Mouse (Mus musculus) heart, postnatal 0 days (tissue): ENCODE measurements around the gene Eif3l. TPM values are rescaled to one million over a fixed set of nuclear protein-coding genes. Genes with fewer than 3 reads are reported as not detected.
A peak's percentile ranks its signal among the peaks of the same experiment; 100 is the strongest.

Experiments used
- ATAC-seq: fragments of 200-750 bp; cut with Nextera tagmentation; 2 replicates; pipeline ENCODE4 v1.8.0; 2017; ENCODE audit warnings: low read depth, moderate number of reproducible peaks, moderate library complexity; ENCODE audit not compliant: insufficient read depth
- DNase-seq: peaks from one replicate; pipeline ENCODE4 v3.0.0-alpha.2; 2016; ENCODE audit warnings: low spot score
- H3K27ac ChIP-seq: fragments of 300-500 bp; sonication (generic); 2 replicates; pipeline ENCODE4 v1.5.1; 2014; ENCODE audit warnings: low read depth, mild to moderate bottlenecking
- H3K27me3 ChIP-seq: fragments of 300-500 bp; sonication (generic); 2 replicates; pipeline ENCODE4 v1.6.1; 2014; ENCODE audit warnings: low read length, mixed read lengths; ENCODE audit not compliant: control insufficient read depth, insufficient read depth
- H3K36me3 ChIP-seq: fragments of 300-500 bp; sonication (generic); replicated peaks from 2 replicates; pipeline ENCODE4 v1.6.1; 2014; ENCODE audit warnings: low read length, mixed read lengths; ENCODE audit not compliant: control insufficient read depth, insufficient read depth
- H3K4me1 ChIP-seq: fragments of 300-500 bp; sonication (generic); 2 replicates; pipeline ENCODE4 v1.6.1; 2014; ENCODE audit warnings: antibody characterized with exemption; ENCODE audit not compliant: control insufficient read depth, insufficient read depth
- H3K4me2 ChIP-seq: fragments of 300-500 bp; sonication (generic); 2 replicates; pipeline ENCODE4 v1.6.1; 2014; ENCODE audit warnings: low read depth, mild to moderate bottlenecking, low read length, moderate library complexity
- H3K4me3 ChIP-seq: fragments of 300-500 bp; sonication (generic); 2 replicates; pipeline ENCODE4 v1.5.1; 2014; ENCODE audit warnings: low read depth, low read length
- H3K9ac ChIP-seq: fragments of 300-500 bp; sonication (generic); replicated peaks from 2 replicates; pipeline ENCODE4 v1.6.1; 2014; ENCODE audit warnings: low read depth, low read length, mixed read lengths
- H3K9me3 ChIP-seq: fragments of 300-500 bp; sonication (generic); replicated peaks from 2 replicates; pipeline ENCODE4 v1.6.1; 2016; ENCODE audit warnings: low read length; ENCODE audit not compliant: control insufficient read depth
- CTCF ChIP-seq: IDR thresholded peaks from 2 replicates; pipeline ENCODE4 v1.5.1; 2016; ENCODE audit warnings: antibody characterized with exemption, control low read depth, low read depth
- EP300 ChIP-seq: IDR thresholded peaks from 2 replicates; pipeline ENCODE4 v1.6.1; 2016; ENCODE audit warnings: antibody characterized with exemption, low read depth
- WGBS: fragments of 180-500 bp; shearing (Covaris S2); extraction: QIAGEN DNeasy Blood & Tissue Kit; methylation state at CpG from one replicate; pipeline ENCODE4 v1.1.7; 2014; 5-methylcytosine and 5-hydroxymethylcytosine counted together
- polyA plus RNA-seq: library from polyadenylated mRNA; unstranded; fragments of >200 nt; fragmentation: Nextera tagmentation; extraction: Ambion mirVana; gene quantifications from 2 replicates; pipeline ENCODE4 v1.2.1, GENCODE M21; 2015
- total RNA-seq: library from RNA; depleted of rRNA; stranded (reverse); fragments of >200 nt; gene quantifications from 2 replicates; pipeline ENCODE4 v1.2.3, GENCODE M21; 2014; ENCODE audit warnings: low replicate concordance; rRNA removed

Gene Eif3l
- total and polyA plus RNA-seq, 2 experiments from 2014 or later, result 123 to 183 TPM

- H3K4me1 ChIP-seq, result peaks cover 7% of the 10 kb centered on the region; the same call in 1 of the 2 replicates
- H3K4me3 ChIP-seq, result peak overlapping the region; percentile 71
- DNase-seq (no peak), ATAC-seq (0 out of 2 replicates have a peak, but pooled peaks have one; percentile 13)
- H3K27ac ChIP-seq, result peak overlapping the region; percentile 28; the same call in 1 of the 2 replicates
- H3K36me3 ChIP-seq, result peaks cover 24% of the 10 kb centered on the region
- no peak for TF ChIP-seq CTCF
- no peak for TF ChIP-seq EP300
- H3K4me2 ChIP-seq, result peak overlapping the region; percentile 92
- WGBS, result 0% methylated on average over 7 of the region's 7 CpGs
- no peaks in the 10 kb centered on the region for H3K9me3 ChIP-seq
- H3K27me3 ChIP-seq, result no peaks in the 10 kb centered on the region
- H3K9ac ChIP-seq, result peak overlapping the region; percentile 67
Measured at GRCm38 (mm10) chr15:79141566-79141917, 66.6 kb downstream of the Eif3l start.

GRCm38 (mm10) chr15:79143316-79143715 lies 68.3 kb downstream of the Eif3l start:
- no peak overlapping the region for H3K4me3 ChIP-seq
- WGBS, result 86% methylated on average over 11 of the region's 12 CpGs
- no peak overlapping the region for H3K9ac ChIP-seq
- no peak overlapping the region for H3K27ac ChIP-seq
- DNase-seq (no peak), ATAC-seq (no peak)
- H3K27me3 ChIP-seq, result no peaks in the 10 kb centered on the region
- H3K4me2 ChIP-seq, result no peak overlapping the region
- peaks cover 7% of the 10 kb centered on the region; the same call in 1 of the 2 replicates for H3K4me1 ChIP-seq
- no peak for TF ChIP-seq CTCF
- TF ChIP-seq EP300, result no peak
- H3K9me3 ChIP-seq, result no peaks in the 10 kb centered on the region
- peaks cover 37% of the 10 kb centered on the region for H3K36me3 ChIP-seq

Other genes starting within 250 kb of the Eif3l start
- 44.7 and 52.5 TPM in 2 replicates for gene Cdc42ep1, start 232.6 kb upstream of the Eif3l start, total RNA-seq
- gene Cdc42ep1, start 232.6 kb upstream of the Eif3l start, polyA plus RNA-seq, result 27.1 and 27.4 TPM in 2 replicates
- 4.6 TPM in 1 of 2 replicates, not detected in the other for gene Lgals2, start 219.7 kb upstream of the Eif3l start, total RNA-seq
- 0.27 and 0.36 TPM in 2 replicates for gene Lgals2, start 219.7 kb upstream of the Eif3l start, polyA plus RNA-seq
- gene Gga1, start 198.0 kb upstream of the Eif3l start, total RNA-seq, result 32.4 and 40.5 TPM in 2 replicates
- gene Gga1, start 198.0 kb upstream of the Eif3l start, polyA plus RNA-seq, result 30.1 and 32.4 TPM in 2 replicates
- 0.73 TPM in 1 of 2 replicates, not detected in the other for gene Gm49510, start 175.5 kb upstream of the Eif3l start, total RNA-seq
- 0.08 and 0.18 TPM in 2 replicates for gene Gm49510, start 175.5 kb upstream of the Eif3l start, polyA plus RNA-seq
- gene Sh3bp1, start 175.4 kb upstream of the Eif3l start, total RNA-seq, result 9.8 and 11.7 TPM in 2 replicates
- gene Sh3bp1, start 175.4 kb upstream of the Eif3l start, polyA plus RNA-seq, result 6.4 and 7.0 TPM in 2 replicates
- gene Pdxp, start 161.3 kb upstream of the Eif3l start, total RNA-seq, result 25.8 and 46.0 TPM in 2 replicates
- gene Pdxp, start 161.3 kb upstream of the Eif3l start, polyA plus RNA-seq, result 7.7 and 8.3 TPM in 2 replicates
- 460 and 709 TPM in 2 replicates for gene Lgals1, start 148.5 kb upstream of the Eif3l start, total RNA-seq
- 800 and 870 TPM in 2 replicates for gene Lgals1, start 148.5 kb upstream of the Eif3l start, polyA plus RNA-seq
- 3.4 TPM in 1 of 2 replicates, not detected in the other for gene Nol12, start 140.2 kb upstream of the Eif3l start, total RNA-seq
- 23.3 TPM in 2 replicates for gene Nol12, start 140.2 kb upstream of the Eif3l start, polyA plus RNA-seq
- 45.3 and 80.0 TPM in 2 replicates for gene Triobp, start 127.5 kb upstream of the Eif3l start, total RNA-seq
- gene Triobp, start 127.5 kb upstream of the Eif3l start, polyA plus RNA-seq, result 19.1 and 20.0 TPM in 2 replicates
- 318 and 358 TPM in 2 replicates for gene H1f0, start 46.7 kb upstream of the Eif3l start, total RNA-seq
- 210 and 229 TPM in 2 replicates for gene H1f0, start 46.7 kb upstream of the Eif3l start, polyA plus RNA-seq
- gene Galr3, start 33.3 kb upstream of the Eif3l start, total RNA-seq, result not detected in 2 replicates
- gene Galr3, start 33.3 kb upstream of the Eif3l start, polyA plus RNA-seq, result not detected in 2 replicates
- gene Ankrd54, start 12.3 kb upstream of the Eif3l start, total RNA-seq, result 20.9 and 27.1 TPM in 2 replicates
- gene Ankrd54, start 12.3 kb upstream of the Eif3l start, polyA plus RNA-seq, result 14.1 and 15.6 TPM in 2 replicates
- gene Micall1, start 33.7 kb downstream of the Eif3l start, total RNA-seq, result 45.9 and 52.9 TPM in 2 replicates
- 13.2 and 19.0 TPM in 2 replicates for gene Micall1, start 33.7 kb downstream of the Eif3l start, polyA plus RNA-seq
- gene Polr2f, start 65.8 kb downstream of the Eif3l start, total RNA-seq, result 50.2 and 84.8 TPM in 2 replicates
- gene Polr2f, start 65.8 kb downstream of the Eif3l start, polyA plus RNA-seq, result 271 and 286 TPM in 2 replicates
- 2.2 TPM in 1 of 2 replicates, not detected in the other for gene 1700088E04Rik, start 66.1 kb downstream of the Eif3l start, total RNA-seq
- gene 1700088E04Rik, start 66.1 kb downstream of the Eif3l start, polyA plus RNA-seq, result 8.8 and 10.7 TPM in 2 replicates
- 0.31 and 0.53 TPM in 2 replicates for gene Sox10, start 90.1 kb downstream of the Eif3l start, total RNA-seq
- 0.12 and 0.34 TPM in 2 replicates for gene Sox10, start 90.1 kb downstream of the Eif3l start, polyA plus RNA-seq
- gene Pick1, start 154.0 kb downstream of the Eif3l start, total RNA-seq, result 23.8 and 27.2 TPM in 2 replicates
- gene Pick1, start 154.0 kb downstream of the Eif3l start, polyA plus RNA-seq, result 26.9 and 29.8 TPM in 2 replicates
- 0.12 and 0.80 TPM in 2 replicates for gene Gm49486, start 154.2 kb downstream of the Eif3l start, total RNA-seq
- 0.74 and 1.0 TPM in 2 replicates for gene Gm49486, start 154.2 kb downstream of the Eif3l start, polyA plus RNA-seq
- gene Slc16a8, start 179.6 kb downstream of the Eif3l start, total RNA-seq, result 0.73 and 1.8 TPM in 2 replicates
- gene Slc16a8, start 179.6 kb downstream of the Eif3l start, polyA plus RNA-seq, result 0.67 and 0.97 TPM in 2 replicates
- gene Baiap2l2, start 210.4 kb downstream of the Eif3l start, total RNA-seq, result 0.23 and 0.27 TPM in 2 replicates
- gene Baiap2l2, start 210.4 kb downstream of the Eif3l start, polyA plus RNA-seq, result 2.2 and 4.5 TPM in 2 replicates